Mouse (Mus musculus) mesoderm, embryonic 11.5 days (tissue): ENCODE measurements around the gene Gramd2.

Source experiments
- DNase-seq: peaks from one replicate; pipeline ENCODE4 v3.0.0-alpha.2; 2012; ENCODE audit warnings: low read depth, low spot score

Gramd2 gene

DNA sequence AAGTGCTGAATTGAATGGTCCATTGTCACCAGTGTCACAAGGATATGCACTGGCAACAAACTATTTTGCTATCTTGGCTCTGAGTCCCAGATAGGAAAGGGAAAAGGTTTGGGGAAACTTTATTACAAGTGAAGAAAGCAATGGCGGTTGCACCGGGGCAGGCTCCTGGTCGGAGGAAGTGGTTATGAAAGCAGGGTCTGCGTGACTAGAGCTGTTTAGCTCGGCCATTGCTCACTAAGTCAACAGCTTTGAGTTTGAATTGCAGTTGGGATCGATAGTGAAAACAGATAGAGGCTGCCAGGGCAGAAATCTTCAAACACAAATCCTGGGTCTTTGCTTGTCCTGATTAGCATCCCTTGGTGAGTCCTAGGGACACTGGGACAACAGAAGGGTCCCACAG lies 12.0 kb upstream of the Gramd2 start:
- DNase-seq: no peak

DNA sequence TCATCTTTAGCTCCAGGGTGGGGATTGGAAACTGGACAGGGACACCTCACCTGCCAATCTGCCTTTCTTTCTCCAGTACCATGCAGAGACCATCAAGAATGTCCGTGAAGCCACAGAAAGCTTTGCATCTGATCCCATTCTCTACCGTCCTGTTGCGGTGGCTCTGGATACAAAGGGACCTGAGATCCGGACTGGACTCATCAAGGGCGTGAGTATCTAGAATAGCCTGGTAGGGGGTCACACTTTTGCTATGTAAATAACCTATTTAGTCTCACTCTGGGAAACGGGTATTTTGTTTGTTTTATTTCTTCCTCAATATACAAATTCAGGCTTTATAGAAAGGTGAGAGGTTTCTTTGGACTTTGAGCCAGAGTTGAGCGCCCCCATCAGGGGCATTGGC lies 11.5 kb upstream of the Gramd2 start:
- no peak for DNase-seq

DNA sequence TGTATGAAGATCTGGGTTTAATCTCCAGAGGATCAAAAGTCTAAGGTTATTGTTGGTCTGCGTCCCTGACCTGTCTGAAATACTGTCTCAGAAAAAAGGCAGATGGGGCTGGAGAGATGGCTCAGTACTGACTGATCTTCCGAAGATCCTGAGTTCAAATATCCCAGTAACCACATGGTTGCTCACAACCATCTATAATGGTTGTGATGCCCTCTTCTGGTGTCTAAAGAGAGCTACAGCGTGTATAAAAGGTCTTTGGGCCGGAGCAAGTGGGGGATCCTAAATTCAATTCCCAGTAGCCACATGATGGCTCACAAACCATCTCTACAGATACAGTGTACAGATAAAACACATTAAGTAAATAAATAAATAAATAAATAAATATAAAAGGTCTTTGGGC lies 10.8 kb upstream of the Gramd2 start:
- DNase-seq: no peak

DNA sequence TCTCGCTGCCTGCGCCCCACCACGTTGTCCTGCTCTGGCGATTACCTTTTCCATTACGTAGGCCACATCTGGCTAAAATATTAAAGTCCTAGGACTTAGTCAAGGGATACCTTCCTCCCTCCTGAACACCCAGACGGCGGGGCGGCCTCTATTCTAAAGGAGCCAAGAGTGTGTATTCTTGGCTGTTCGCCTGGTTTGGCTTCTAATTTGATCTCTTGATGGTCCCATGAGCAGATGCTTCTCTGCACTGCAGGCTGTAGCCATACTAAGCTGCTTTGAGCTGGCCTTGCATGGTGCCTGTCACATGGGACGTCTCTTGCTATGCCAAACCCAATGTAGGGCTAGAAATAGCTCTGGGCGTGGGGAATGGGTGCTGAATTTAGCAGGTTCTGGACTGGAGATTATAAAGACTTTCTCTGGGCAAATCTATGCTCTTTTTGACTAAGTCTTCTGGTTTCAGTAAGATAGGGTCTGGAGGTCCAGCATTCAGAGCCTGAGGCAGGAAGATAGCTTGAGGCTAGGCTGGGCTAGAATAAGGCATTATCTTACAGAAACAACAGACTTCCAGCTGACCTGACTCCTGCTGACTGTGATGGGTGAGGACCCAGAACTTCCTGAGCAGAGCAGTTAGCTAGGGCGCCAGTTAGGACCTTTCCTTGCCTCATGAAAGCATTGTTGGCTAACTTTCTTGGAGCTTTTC lies 7.6 kb upstream of the Gramd2 start:
- DNase-seq: no peak

- DNase-seq: no peak
Measured at GRCm38 (mm10) chr9:59673427-59673826, 6.5 kb upstream of the Gramd2 start.

DNA sequence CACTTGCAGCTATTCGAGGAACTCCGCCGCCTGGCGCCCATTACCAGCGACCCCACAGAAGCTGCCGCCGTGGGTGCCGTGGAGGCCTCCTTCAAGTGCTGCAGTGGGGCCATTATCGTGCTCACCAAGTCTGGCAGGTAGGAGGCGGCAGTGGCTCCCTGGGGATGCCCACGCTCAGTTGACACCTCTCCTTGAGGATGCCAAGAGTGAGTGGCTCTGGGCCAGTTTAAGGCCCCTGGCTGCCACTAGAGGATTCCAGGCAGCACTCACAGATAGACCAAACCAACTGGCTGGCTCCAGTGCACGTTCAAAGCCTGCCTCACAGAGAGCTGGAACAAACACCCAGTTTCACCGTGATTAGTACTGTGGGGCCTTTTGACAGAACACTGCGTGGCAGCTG lies 4.3 kb upstream of the Gramd2 start:
- DNase-seq: no peak

- DNase-seq: peak; percentile 39
Measured at GRCm38 (mm10) chr9:59678313-59678712, 1.6 kb upstream of the Gramd2 start.

DNA sequence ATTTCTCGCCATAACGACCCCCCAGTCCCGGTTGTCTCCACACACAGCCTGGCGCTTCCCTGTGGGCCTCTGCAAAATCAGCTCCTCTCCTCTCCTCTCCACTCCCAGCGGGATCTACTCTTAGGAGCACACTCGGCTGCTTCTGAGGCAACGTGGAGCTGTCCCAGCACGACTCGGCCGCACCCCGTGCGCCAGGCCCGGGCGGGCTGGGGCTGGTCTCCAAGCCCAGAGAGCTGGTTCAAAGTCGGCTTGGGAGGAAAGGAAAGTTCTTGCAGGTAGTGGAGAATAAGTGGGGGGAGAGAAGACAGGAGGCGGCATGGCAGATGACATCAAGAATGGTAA lies 561 bp downstream of the Gramd2 start:
- no peak for DNase-seq

DNA sequence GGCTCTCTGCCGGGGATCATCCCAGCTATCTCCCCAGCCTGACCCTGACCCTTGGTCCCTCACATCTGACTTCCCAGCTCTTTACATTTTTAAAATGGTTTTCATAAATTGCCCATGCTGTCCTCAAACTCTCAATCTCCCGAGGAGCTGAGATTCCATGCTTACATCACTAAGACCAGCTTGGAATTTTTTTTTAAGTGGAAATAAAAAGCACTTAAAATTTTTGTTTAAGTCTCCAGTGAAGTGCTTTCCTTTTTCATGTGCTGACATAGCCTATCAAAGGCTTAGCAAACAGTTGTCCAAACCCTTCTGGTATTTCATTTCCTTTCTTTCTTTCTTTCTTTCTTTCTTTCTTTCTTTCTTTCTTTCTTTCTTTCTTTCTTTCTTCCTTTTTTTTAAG lies 4.1 kb downstream of the Gramd2 start:
- no peak for DNase-seq

DNA sequence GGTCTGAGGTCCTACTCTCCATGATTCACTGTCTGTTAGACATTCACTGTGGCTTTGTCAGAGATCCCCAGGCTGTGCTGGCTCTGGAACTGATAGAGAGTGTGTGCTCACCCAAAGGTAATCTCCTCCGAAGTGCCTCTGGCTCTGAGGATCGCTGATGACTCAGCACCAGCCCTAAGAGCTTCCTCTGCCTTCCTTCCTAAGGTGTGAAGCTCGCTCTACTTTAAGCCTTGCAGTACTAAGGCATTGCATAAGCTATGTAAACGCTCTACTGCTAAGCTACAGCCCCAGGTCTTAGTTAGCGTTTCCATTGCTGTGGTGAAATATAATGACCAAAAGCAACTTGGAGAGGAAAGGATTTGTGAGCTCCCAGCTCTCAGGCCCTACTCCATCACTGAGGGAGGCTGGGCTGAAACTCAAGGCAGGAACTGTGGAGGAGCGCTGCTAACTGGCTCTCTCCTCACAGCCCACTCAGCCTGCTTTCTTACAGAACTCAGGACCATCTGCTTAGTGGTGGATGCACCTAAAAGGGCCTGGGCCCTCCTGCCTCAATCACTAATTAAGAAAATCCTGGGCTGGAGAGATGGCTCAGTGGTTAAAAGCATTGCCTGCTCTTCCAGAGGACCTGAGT lies 7.6 kb downstream of the Gramd2 start:
- DNase-seq: no peak

- peak; percentile 37 for DNase-seq
Measured at GRCm38 (mm10) chr9:59691635-59692094, 11.7 kb downstream of the Gramd2 start.

DNA sequence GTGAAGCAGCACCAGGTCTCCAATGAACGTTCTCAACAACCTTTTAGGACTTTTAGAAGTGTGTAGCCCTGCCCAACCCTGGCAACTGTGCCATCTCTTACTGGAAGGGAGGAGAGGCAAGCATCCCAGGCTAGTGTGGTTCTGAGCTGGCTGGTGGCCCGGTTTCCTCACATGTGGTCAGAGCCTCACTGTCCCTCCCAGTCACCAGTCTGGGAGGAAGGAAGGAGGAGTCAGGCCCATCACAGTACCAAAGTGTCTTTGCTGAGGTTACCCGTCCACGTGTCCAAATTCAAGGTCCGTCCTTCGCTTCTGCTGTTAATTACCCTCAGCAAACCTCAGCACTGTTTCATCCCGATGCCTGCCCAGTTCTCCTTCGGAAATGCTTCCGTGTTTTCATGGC lies 12.2 kb downstream of the Gramd2 start:
- DNase-seq: no peak

DNA sequence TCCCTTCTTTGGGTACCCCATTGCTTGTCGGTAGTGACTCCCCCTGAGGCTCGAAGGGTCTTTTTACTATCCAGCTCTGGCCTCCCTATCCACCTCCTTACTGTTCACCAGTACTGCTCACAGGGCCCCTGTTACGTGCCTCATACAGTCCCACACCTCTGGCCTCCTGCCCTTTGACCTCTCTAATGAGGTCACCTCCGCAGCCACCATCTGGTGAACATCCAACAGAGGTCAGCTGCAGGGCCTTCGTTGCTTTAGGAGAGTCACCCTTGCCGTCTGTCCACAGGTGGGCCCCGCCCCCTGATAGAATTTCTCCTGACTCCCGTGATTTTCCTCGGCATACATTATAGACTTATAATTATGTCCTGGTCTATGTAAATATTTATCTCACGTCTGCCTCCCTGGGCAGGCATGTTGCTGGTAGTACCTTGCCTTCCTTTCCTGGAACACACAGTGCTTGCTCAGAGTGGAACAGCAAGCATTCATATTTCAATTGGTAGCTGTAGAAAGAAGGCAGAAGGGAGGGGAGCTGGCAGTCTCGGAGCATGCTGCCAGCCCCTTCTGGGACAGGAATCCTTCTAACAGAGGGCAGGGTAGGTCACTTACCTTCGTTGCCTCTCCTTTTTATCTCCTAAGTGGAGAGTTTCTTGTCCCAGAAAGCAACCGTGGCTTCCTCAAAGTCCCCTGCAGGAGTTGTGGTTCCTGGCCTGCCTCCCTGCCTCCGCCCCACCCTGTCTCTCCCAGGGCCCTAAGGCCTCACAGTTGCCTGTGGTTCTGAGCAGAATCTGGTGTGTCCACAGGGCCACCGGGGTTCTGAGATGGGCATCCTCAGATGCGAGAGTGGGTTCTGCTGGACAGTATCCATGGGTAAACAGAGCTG lies 14.9 kb downstream of the Gramd2 start:
- peak; percentile 33 for DNase-seq

DNA sequence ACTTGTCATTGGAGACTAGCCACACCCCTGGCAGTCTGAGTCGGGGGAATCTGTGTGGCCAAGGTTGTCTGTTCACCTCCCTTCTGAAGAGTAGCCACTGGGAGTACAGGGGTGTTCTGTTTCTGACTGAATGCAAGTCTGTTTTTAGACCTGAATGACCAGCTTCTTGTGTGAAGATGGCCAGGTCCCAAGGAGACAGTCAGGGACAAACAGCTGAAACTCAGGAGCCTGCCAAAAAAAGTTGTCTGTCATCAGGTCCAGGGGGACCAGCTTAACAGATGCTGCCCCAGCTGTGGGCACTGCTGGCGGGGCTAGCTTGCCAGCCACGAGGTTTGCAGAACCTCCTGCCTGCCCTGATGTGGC lies 15.5 kb downstream of the Gramd2 start:
- no peak for DNase-seq

DNA sequence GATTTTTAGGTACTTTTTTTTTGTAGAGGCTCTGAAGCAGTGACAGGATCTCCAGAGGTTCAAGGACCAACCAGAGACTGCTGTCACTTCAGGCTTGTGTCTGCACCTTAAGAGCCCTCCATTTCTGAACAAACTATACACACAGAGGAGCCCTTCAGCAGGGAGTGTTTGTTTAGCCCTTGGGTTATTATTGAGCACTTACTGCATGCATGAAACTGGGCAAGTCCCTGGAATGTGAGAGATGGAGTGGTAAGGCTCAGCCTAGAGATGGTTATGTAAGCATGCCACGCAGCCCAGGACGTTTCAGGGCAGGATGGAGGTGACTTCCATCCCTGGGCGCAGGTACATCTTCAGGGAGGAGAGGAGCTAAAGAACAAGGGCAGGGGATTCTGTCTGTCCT lies 16.4 kb downstream of the Gramd2 start:
- DNase-seq: no peak

- DNase-seq: no peak
Measured at GRCm38 (mm10) chr9:59701094-59701493, 21.1 kb downstream of the Gramd2 start.

- no peak for DNase-seq
Measured at GRCm38 (mm10) chr9:59703099-59703498, 23.2 kb downstream of the Gramd2 start.

DNA sequence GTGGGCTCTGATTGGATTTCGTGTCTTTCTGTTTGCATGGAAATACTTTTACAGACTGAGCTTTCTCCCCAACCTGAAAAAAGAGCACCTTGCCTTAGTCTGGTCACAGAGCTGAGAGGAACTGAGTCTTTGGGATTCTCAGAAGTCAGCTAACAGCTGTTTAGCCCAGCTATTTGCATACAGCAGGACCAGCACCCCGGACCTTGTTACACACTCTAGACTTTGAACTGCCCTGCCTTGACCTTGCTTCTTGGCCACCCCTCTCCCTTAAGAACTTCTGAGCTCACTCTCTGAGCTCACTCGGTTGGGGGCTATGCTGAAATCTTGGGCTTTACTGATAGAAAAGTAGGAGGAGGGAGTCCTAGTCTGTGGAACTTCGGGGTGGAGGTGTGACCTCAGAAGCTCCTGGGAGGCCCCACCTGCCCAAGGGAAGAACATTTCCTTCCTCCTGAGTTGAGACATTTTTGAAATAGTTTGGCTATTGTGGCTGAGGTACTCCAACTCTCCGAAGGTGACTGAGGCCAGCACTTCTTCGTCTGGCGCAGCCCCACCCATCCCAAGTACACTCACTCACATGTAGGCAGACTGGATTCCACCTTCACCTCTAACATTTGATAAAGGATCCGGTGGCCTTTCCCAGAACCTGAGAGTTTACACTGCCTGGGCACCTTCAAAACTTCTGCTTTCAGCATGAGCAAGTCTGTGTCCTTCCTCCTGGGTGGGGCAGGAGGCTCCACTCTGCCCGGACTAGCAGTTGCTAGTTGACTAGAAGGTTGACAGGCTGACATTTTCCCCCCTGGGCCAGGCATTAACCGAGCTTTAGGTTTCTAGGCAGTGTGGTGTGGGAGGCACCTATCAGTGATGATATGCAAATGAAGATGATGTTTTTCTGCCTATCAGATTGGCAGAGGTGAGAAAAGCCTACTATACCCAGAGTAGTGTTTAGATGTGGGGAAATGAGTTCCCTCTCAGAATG lies 27.2 kb downstream of the Gramd2 start:
- no peak for DNase-seq

DNA sequence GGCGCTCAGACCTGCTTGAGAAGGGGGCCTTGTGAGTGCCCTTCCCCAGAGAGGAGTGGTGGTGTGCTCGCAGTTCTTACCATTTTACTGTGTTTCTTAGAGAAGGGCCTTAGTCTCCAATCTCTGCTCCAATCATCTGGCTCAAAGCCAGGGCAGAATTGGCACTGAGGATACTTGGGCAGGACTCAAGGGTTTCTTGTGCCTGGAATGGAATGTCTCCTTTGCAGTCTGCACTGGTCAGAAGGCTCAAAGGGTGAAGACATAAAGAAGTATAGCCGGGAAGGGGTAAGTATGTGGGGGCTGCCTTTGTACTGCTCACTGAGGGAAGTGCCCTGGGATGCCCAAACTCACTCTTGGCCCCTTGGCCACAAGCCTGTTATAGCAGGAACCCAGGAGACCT lies 29.3 kb downstream of the Gramd2 start:
- no peak for DNase-seq

- no peak for DNase-seq
Measured at GRCm38 (mm10) chr9:59716275-59716898, 36.4 kb downstream of the Gramd2 start.

DNA sequence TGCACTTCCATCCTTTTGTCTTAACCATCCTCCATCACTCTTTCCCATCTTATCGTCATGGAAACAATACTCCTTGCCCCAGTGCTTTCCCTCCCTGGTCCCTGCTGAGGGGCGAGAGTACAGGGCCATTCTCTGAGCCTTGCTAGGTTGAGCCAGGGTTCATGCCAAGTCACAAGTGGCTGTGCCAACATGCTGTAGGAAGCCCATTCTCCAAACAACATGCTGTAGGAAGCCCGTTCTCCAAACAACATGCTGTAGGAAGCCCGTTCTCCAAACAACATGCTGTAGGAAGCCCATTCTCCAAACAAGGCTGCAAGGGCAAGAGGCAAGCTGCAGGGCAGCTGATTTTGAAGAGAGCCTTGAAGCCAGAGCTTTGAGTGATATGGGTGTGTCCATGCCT lies 38.3 kb downstream of the Gramd2 start:
- DNase-seq: no peak
